Mouse (Mus musculus) liver, adult (tissue): ENCODE results near the gene Trim40.

Source experiments
- GATA4 ChIP-seq: IDR thresholded peaks from 2 replicates; pipeline ENCODE4 v1.6.1; 2014; ENCODE audit warnings: mild to moderate bottlenecking, low read length; ENCODE audit not compliant: insufficient replicate concordance

Trim40 gene

GRCm38 (mm10) chr17:36899376-36899775 lies 9.5 kb upstream of the Trim40 start:
- TF ChIP-seq GATA4: no peak

GRCm38 (mm10) chr17:36897552-36898205 lies 7.8 kb upstream of the Trim40 start, which contains the start of gene Trim31:
Trim31 (plus strand) TSS chr17:36898118.
- no peak for TF ChIP-seq GATA4

GRCm38 (mm10) chr17:36897065-36897464 lies 7.1 kb upstream of the Trim40 start:
- TF ChIP-seq GATA4: no peak

- no peak for TF ChIP-seq GATA4
Observed at GRCm38 (mm10) chr17:36896583-36896982, 6.7 kb upstream of the Trim40 start.

- TF ChIP-seq GATA4: no peak
Observed at GRCm38 (mm10) chr17:36893387-36893786, 3.5 kb upstream of the Trim40 start.

GRCm38 (mm10) chr17:36892362-36892761 lies 2.4 kb upstream of the Trim40 start:
- no peak for TF ChIP-seq GATA4

- TF ChIP-seq GATA4: no peak
Observed at GRCm38 (mm10) chr17:36885132-36885790, 4.7 kb downstream of the Trim40 start.

GRCm38 (mm10) chr17:36883350-36883749 lies 6.6 kb downstream of the Trim40 start:
- TF ChIP-seq GATA4: no peak

GRCm38 (mm10) chr17:36874636-36875035 lies 15.3 kb downstream of the Trim40 start:
- TF ChIP-seq GATA4: no peak

- no peak for TF ChIP-seq GATA4
Observed at GRCm38 (mm10) chr17:36869955-36870810, 19.7 kb downstream of the Trim40 start.

GRCm38 (mm10) chr17:36869284-36869954 lies 20.5 kb downstream of the Trim40 start, which contains the start of gene Trim10:
Trim10 (plus strand) TSS chr17:36869574.
- no peak for TF ChIP-seq GATA4

- TF ChIP-seq GATA4: no peak
Observed at GRCm38 (mm10) chr17:36868836-36869235, 21.1 kb downstream of the Trim40 start.

- TF ChIP-seq GATA4: no peak
Observed at GRCm38 (mm10) chr17:36866719-36867527, 23.0 kb downstream of the Trim40 start, which contains the start of gene Trim15. Trim15 (minus strand) TSS chr17:36867210.

- TF ChIP-seq GATA4: no peak
Observed at GRCm38 (mm10) chr17:36861680-36862079, 28.2 kb downstream of the Trim40 start.
